Mouse (Mus musculus): Measurements from ENCODE around the gene Sirpa. TPM values are rescaled to one million over a fixed set of nuclear protein-coding genes. Genes with fewer than 3 reads are reported as not detected.

The Sirpa gene
- total and polyA plus RNA-seq, 3 experiments = 20.4 to 30.6 (median 27.1) TPM

- TF ChIP-seq SMC3 (IDR thresholded peaks at IDR 0.05; ENCODE audit: low read depth, low read length) (no peak), ZNF384 (IDR thresholded peaks at IDR 0.05; ENCODE audit: low read depth, low read length) (no peak), JUND (conservative IDR thresholded peaks at IDR 0.05; ENCODE audit: low read depth, low read length) (no peak), MAZ (IDR thresholded peaks at IDR 0.05; ENCODE audit: low read depth, low read length) (no peak), MAFK (IDR thresholded peaks at IDR 0.05; ENCODE audit: insufficient replicate concordance, low read length) (no peak), NRF1 (IDR thresholded peaks at IDR 0.05; ENCODE audit: low read depth, low read length) (no peak), MYC (IDR thresholded peaks at IDR 0.05; ENCODE audit: low read depth, low read length) (no peak), NELFE (IDR thresholded peaks at IDR 0.05; ENCODE audit: low read depth, low read length) (no peak), HCFC1 (IDR thresholded peaks at IDR 0.05; ENCODE audit: low read depth, low read length) (no peak), TBP (conservative IDR thresholded peaks at IDR 0.05; ENCODE audit: low read depth, low read length) (no peak), BHLHE40 (IDR thresholded peaks at IDR 0.05; ENCODE audit: low read depth, low read length) (no peak)
Observed at GRCm38 (mm10) chr2:129549537-129550135, 43.0 kb upstream of the Sirpa start.

DNA sequence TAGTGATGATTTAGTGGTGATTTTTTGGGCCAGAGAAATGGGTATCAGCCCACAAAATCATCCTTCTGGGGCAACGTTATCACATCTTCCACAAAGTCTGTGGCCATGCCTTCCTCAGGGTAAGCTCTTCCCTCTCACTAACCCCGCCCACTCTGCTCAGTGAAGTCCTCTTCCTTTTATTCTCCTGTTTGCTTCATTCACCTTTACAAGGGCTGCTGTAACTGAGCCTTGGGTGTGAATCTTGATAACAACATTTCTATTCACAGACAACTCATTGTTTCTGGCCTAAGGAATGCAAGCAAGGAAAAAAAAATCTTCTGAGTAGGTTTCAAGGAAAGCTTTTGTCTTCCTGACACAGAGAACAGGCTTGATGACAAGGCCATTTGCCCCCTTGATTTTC, 41.9 kb upstream of the Sirpa start:
- Histone ChIP-seq H3K4me2 (ENCODE audit: insufficient read depth, low read depth, poor library complexity, severe bottlenecking) (no peak overlapping the region), H3K27me3 (replicated peaks) (no peaks in the 10 kb centered on the region), H3K4me3 (replicated peaks in 1 of 3; ENCODE audit: low read depth in 2 of 3, low read length in 2 of 3, poor library complexity in 1 of 3) (no peak overlapping the region), H3K79me2 (replicated peaks; ENCODE audit: control insufficient read depth, extremely low read depth, insufficient read depth, poor library complexity, severe bottlenecking) (no peaks in the 10 kb centered on the region), H3K9ac (ENCODE audit: insufficient read depth, low read depth) (no peak overlapping the region), H3K4me1 (ENCODE audit: control insufficient read depth in 1 of 2, insufficient read depth in 2 of 2) (peaks cover 5 to 50% of the 10 kb centered on the region in 2 experiments; a peak in 3 of 4 replicates), H3K27ac (ENCODE audit: insufficient read depth, low read depth) (no peak overlapping the region), H3K36me3 (replicated peaks in 1 of 2; ENCODE audit: control insufficient read depth in 1 of 2, insufficient read depth in 1 of 2, low read length in 1 of 2) (no peaks in the 10 kb centered on the region), H3K9me3 (replicated peaks; ENCODE audit: low read length) (no peaks in the 10 kb centered on the region)
- dilution Hi-C loops (cut with MboI; ENCODE audit: extremely low pct_ligation_motif_present, extremely low pct_unique_long_range_greater_than_20kb, low sequenced_read_pairs) = no loop called here
- in situ Hi-C loops (cut with MboI; ENCODE audit: low pct_ligation_motif_present, low pct_unique_long_range_greater_than_20kb, low sequenced_read_pairs) = no loop called here
- TF ChIP-seq POLR2A (IDR thresholded peaks at IDR 0.05; ENCODE audit: low read depth, low read length) = no peak
- no peak for TF ChIP-seq ZNF384 (IDR thresholded peaks at IDR 0.05; ENCODE audit: low read depth, low read length)
- no peak for TF ChIP-seq MAZ (IDR thresholded peaks at IDR 0.05; ENCODE audit: low read depth, low read length)
- no peak for TF ChIP-seq RCOR1 (conservative IDR thresholded peaks at IDR 0.05; ENCODE audit: low read depth, low read length)
- no peak for TF ChIP-seq CHD2 (IDR thresholded peaks at IDR 0.05; ENCODE audit: low read length)
- TF ChIP-seq HCFC1 (IDR thresholded peaks at IDR 0.05; ENCODE audit: low read depth, low read length) = no peak
- no peak for TF ChIP-seq MAFK (IDR thresholded peaks at IDR 0.05; ENCODE audit: insufficient replicate concordance, low read length)
- no peak for TF ChIP-seq MYC (IDR thresholded peaks at IDR 0.05; ENCODE audit: low read depth, low read length)
- no peak for TF ChIP-seq GABPA (IDR thresholded peaks at IDR 0.05; ENCODE audit: insufficient replicate concordance, low read depth, low read length)
- no peak for TF ChIP-seq IRF4 (IDR thresholded peaks at IDR 0.05; ENCODE audit: low read depth, low read length)
- no peak for TF ChIP-seq USF2 (conservative IDR thresholded peaks at IDR 0.05; ENCODE audit: low read depth, low read length)
- TF ChIP-seq RAD21 (IDR thresholded peaks at IDR 0.05; ENCODE audit: low read depth, low read length) = no peak
- TF ChIP-seq KAT2A (IDR thresholded peaks at IDR 0.05; ENCODE audit: insufficient replicate concordance, low read length) = no peak
- TF ChIP-seq NRF1 (IDR thresholded peaks at IDR 0.05; ENCODE audit: low read depth, low read length) = no peak
- no peak for TF ChIP-seq E2F4 (IDR thresholded peaks at IDR 0.05; ENCODE audit: insufficient replicate concordance, low read depth, low read length)
- no peak for TF ChIP-seq JUND (conservative IDR thresholded peaks at IDR 0.05; ENCODE audit: low read depth, low read length)
- TF ChIP-seq EP300 (IDR thresholded peaks at IDR 0.05; ENCODE audit: low read length) = no peak
- no peak for TF ChIP-seq ELF1 (IDR thresholded peaks at IDR 0.05; ENCODE audit: low read depth, low read length)
- DNase-seq (ENCODE audit: extremely low read depth) = no peak

More at GRCm38 (mm10) chr2:129549537-129550135, 43.0 kb upstream of the Sirpa start:
- H3K4me2 ChIP-seq (ENCODE audit: insufficient read depth, low read depth, poor library complexity, severe bottlenecking) = no peak overlapping the region
- H3K79me2 ChIP-seq (replicated peaks; ENCODE audit: control insufficient read depth, extremely low read depth, insufficient read depth, poor library complexity, severe bottlenecking) = no peaks in the 10 kb centered on the region
- no peaks in the 10 kb centered on the region for H3K36me3 ChIP-seq (replicated peaks in 1 of 2; ENCODE audit: control insufficient read depth in 1 of 2, insufficient read depth in 1 of 2, low read length in 1 of 2)
- in situ Hi-C loops (cut with MboI; ENCODE audit: low pct_ligation_motif_present, low pct_unique_long_range_greater_than_20kb, low sequenced_read_pairs) (no loop called here), dilution Hi-C loops (cut with MboI; ENCODE audit: extremely low pct_ligation_motif_present, extremely low pct_unique_long_range_greater_than_20kb, low sequenced_read_pairs) (no loop called here)
- H3K27ac ChIP-seq (ENCODE audit: insufficient read depth, low read depth) = no peak overlapping the region
- no peaks in the 10 kb centered on the region for H3K27me3 ChIP-seq (replicated peaks)
- no peak overlapping the region for H3K4me3 ChIP-seq (replicated peaks in 1 of 3; ENCODE audit: low read depth in 2 of 3, low read length in 2 of 3, poor library complexity in 1 of 3)
- no peak overlapping the region for H3K9ac ChIP-seq (ENCODE audit: insufficient read depth, low read depth)
- DNase-seq (ENCODE audit: extremely low read depth) = no peak
- H3K4me1 ChIP-seq (ENCODE audit: control insufficient read depth in 1 of 2, insufficient read depth in 2 of 2) = peaks cover 5 to 48% of the 10 kb centered on the region in 2 experiments; a peak in 3 of 4 replicates
- no peaks in the 10 kb centered on the region for H3K9me3 ChIP-seq (replicated peaks; ENCODE audit: low read length)
